Mouse (Mus musculus): ENCODE measurements around the gene Traf5. TPM values are rescaled to one million over a fixed set of nuclear protein-coding genes. Genes with fewer than 3 reads are reported as not detected.

Traf5 gene
- polyA plus RNA-seq, 1 experiment = 1.0 TPM

- TF ChIP-seq GATA1 (IDR thresholded peaks at IDR 0.05; ENCODE audit: low read length) = no peak
Observed at GRCm38 (mm10) chr1:191974509-191975405, 117.6 kb downstream of the Traf5 start.

- no peak for TF ChIP-seq GATA1 (IDR thresholded peaks at IDR 0.05; ENCODE audit: low read length)
Observed at GRCm38 (mm10) chr1:191969939-191970338, 122.4 kb downstream of the Traf5 start.

GRCm38 (mm10) chr1:191964773-191965481 lies 127.4 kb downstream of the Traf5 start:
- TF ChIP-seq GATA1 (IDR thresholded peaks at IDR 0.05; ENCODE audit: low read length) = no peak

- no peak for TF ChIP-seq GATA1 (IDR thresholded peaks at IDR 0.05; ENCODE audit: low read length)
Observed at GRCm38 (mm10) chr1:191963948-191964772, 128.2 kb downstream of the Traf5 start.

GRCm38 (mm10) chr1:191963413-191963812 lies 128.9 kb downstream of the Traf5 start:
- no peak for TF ChIP-seq GATA1 (IDR thresholded peaks at IDR 0.05; ENCODE audit: low read length)

GRCm38 (mm10) chr1:191960946-191961345 lies 131.4 kb downstream of the Traf5 start:
- TF ChIP-seq GATA1 (IDR thresholded peaks at IDR 0.05; ENCODE audit: low read length) = no peak

- no peak for TF ChIP-seq GATA1 (IDR thresholded peaks at IDR 0.05; ENCODE audit: low read length)
Observed at GRCm38 (mm10) chr1:191957321-191957720, 135.0 kb downstream of the Traf5 start.

GRCm38 (mm10) chr1:191956871-191957270 lies 135.5 kb downstream of the Traf5 start:
- no peak for TF ChIP-seq GATA1 (IDR thresholded peaks at IDR 0.05; ENCODE audit: low read length)

- TF ChIP-seq GATA1 (IDR thresholded peaks at IDR 0.05; ENCODE audit: low read length) = no peak
Observed at GRCm38 (mm10) chr1:191956261-191956660, 136.1 kb downstream of the Traf5 start.

- TF ChIP-seq GATA1 (IDR thresholded peaks at IDR 0.05; ENCODE audit: low read length) = no peak
Observed at GRCm38 (mm10) chr1:191955101-191955500, 137.3 kb downstream of the Traf5 start.

- TF ChIP-seq GATA1 (IDR thresholded peaks at IDR 0.05; ENCODE audit: low read length) = no peak
Observed at GRCm38 (mm10) chr1:191952733-191953335, 139.5 kb downstream of the Traf5 start.

GRCm38 (mm10) chr1:191950611-191951010 lies 141.7 kb downstream of the Traf5 start:
- TF ChIP-seq GATA1 (IDR thresholded peaks at IDR 0.05; ENCODE audit: low read length) = no peak

GRCm38 (mm10) chr1:191948600-191948999 lies 143.8 kb downstream of the Traf5 start:
- no peak for TF ChIP-seq GATA1 (IDR thresholded peaks at IDR 0.05; ENCODE audit: low read length)

- no peak for TF ChIP-seq GATA1 (IDR thresholded peaks at IDR 0.05; ENCODE audit: low read length)
Observed at GRCm38 (mm10) chr1:191947796-191948195, 144.6 kb downstream of the Traf5 start.

Other genes starting within 250 kb of the Traf5 start
- 16.8 and 17.8 TPM in 2 replicates for gene Slc30a1, start 185.8 kb downstream of the Traf5 start, polyA plus RNA-seq (2012)
- not detected in 2 replicates for gene Rd3, start 115.2 kb downstream of the Traf5 start, polyA plus RNA-seq (2012)
- 26.8 and 32.6 TPM in 2 replicates for gene Rcor3, start 45.5 kb upstream of the Traf5 start, polyA plus RNA-seq (2012)
- gene Kcnh1, start 98.2 kb upstream of the Traf5 start, polyA plus RNA-seq (2012) = not detected in 2 replicates

All from G1E-ER4 (cell line).